Mouse (Mus musculus) midbrain, embryonic 13.5 days (tissue): ENCODE results near the gene Caps2. TPM values are rescaled to one million over a fixed set of nuclear protein-coding genes. Genes with fewer than 3 reads are reported as not detected.
"Not testable (repeated sequence)": the region's sequence is repeated elsewhere in the genome, so short reads cannot be mapped to it uniquely, and the experiment has no call there.

Source experiments
- ATAC-seq: fragments of 200-750 bp; cut with Nextera tagmentation; 2 replicates; pipeline ENCODE4 v1.8.0; 2017; ENCODE audit warnings: mild to moderate bottlenecking, moderate TSS enrichment, moderate library complexity
- H3K27ac ChIP-seq: fragments of 300-500 bp; sonication (generic); 2 replicates; pipeline ENCODE4 v1.5.1; 2015; ENCODE audit warnings: inconsistent platforms, mild to moderate bottlenecking, moderate library complexity
- H3K27me3 ChIP-seq: fragments of 300-500 bp; sonication (generic); 2 replicates; pipeline ENCODE4 v1.6.1; 2015; ENCODE audit warnings: mild to moderate bottlenecking, inconsistent platforms
- H3K36me3 ChIP-seq: fragments of 300-500 bp; sonication (generic); 2 replicates; pipeline ENCODE4 v1.6.1; 2015; ENCODE audit warnings: mild to moderate bottlenecking, inconsistent platforms
- H3K4me1 ChIP-seq: fragments of 300-500 bp; sonication (generic); replicated peaks from 2 replicates; pipeline ENCODE4 v1.6.1; 2015; ENCODE audit warnings: inconsistent platforms
- H3K4me2 ChIP-seq: fragments of 300-500 bp; sonication (generic); replicated peaks from 2 replicates; pipeline ENCODE4 v1.6.1; 2015; ENCODE audit warnings: moderate library complexity, mild to moderate bottlenecking, inconsistent platforms
- H3K4me3 ChIP-seq: fragments of 300-500 bp; sonication (generic); replicated peaks from 2 replicates; pipeline ENCODE4 v1.5.1; 2015; ENCODE audit warnings: mild to moderate bottlenecking, inconsistent platforms
- H3K9ac ChIP-seq: fragments of 300-500 bp; sonication (generic); replicated peaks from 2 replicates; pipeline ENCODE4 v1.6.1; 2015; ENCODE audit warnings: mild to moderate bottlenecking, inconsistent platforms
- H3K9me3 ChIP-seq: fragments of 300-500 bp; sonication (generic); 2 replicates; pipeline ENCODE4 v1.6.1; 2016; ENCODE audit warnings: mild to moderate bottlenecking, inconsistent platforms
- WGBS: fragments of 180-500 bp; shearing (Covaris S2); methylation state at CpG from one replicate; pipeline ENCODE4 v1.1.7; 2015; 5-methylcytosine and 5-hydroxymethylcytosine counted together
- polyA plus RNA-seq: library from polyadenylated mRNA; unstranded; fragments of >200 nt; fragmentation: Nextera tagmentation; extraction: Ambion mirVana; gene quantifications from 2 replicates; pipeline ENCODE4 v1.2.1, GENCODE M21; 2015

The Caps2 gene
- 0.30 and 0.41 TPM in 2 replicates for polyA plus RNA-seq

DNA sequence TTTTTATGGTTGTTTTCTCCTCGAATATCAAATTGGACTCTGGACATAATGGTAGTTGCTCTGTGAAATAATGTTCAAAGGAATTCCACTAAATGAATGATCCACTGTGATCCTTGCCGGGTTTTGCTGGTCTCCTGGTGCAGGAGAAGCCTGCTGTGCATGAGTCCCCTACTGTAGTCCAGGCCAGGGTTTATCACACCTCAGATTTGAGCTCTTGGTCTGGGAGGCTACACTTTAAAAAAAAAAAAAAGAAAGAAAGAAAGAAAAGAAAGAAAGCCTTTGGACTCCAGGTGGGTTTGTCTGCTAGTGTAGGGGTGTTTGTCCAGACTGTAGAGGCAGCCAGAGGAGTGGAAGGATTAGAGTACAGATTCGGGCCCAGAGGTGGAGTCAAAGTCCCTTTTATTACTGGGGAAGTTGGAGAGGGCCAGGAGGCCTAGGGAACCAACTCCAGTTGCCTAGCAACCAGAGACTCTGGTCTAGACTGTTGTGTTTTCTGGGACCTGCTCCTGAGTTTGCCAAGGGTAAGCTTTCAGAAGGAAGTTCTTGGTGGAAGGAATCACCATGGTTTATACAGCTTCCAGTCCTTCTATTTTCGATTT, at the start of gene Caps2:
Caps2 (plus strand) TSS at position 454 of the 599 bp plus-strand sequence.
- Histone ChIP-seq H3K27ac (no peak within 1 kb of the TSS), H3K4me3 (no peak within 1 kb of the TSS), H3K27me3 (no peaks in the 10 kb centered on the region), H3K9me3 (no peaks in the 10 kb centered on the region), H3K36me3 (no peaks in the 10 kb centered on the region), H3K9ac (no peak within 1 kb of the TSS), H3K4me2 (no peak within 1 kb of the TSS), H3K4me1 (peaks cover 8% of the 10 kb centered on the region)
- peak; percentile 47 for ATAC-seq
- WGBS = 32% methylated on average over 4 of the region's 4 CpGs

DNA sequence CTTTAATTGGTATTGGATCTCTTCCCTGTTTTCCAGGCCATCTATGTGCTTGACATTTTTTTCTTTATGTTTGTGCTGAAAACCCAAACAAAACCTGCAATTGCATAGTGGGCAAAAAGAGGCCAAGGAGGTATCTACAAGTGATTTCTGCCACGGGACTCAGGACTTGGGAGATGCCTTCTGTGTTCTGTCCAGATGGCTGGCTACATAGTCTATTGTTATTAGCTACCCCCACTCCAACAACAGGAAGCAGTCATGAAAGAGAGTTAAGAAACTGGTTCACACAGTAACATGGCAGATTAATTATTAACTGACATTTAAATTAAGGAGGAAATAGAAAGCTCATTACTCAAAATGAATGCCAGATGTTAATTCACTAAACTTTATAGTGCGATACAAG, 38.3 kb upstream of the Caps2 start:
- not testable (repeated sequence) for H3K4me3 ChIP-seq, H3K9me3 ChIP-seq, H3K27me3 ChIP-seq, H3K9ac ChIP-seq, H3K4me1 ChIP-seq, ATAC-seq, H3K36me3 ChIP-seq, H3K4me2 ChIP-seq, H3K27ac ChIP-seq
- WGBS = 64% methylated on average over 2 of the region's 2 CpGs

DNA sequence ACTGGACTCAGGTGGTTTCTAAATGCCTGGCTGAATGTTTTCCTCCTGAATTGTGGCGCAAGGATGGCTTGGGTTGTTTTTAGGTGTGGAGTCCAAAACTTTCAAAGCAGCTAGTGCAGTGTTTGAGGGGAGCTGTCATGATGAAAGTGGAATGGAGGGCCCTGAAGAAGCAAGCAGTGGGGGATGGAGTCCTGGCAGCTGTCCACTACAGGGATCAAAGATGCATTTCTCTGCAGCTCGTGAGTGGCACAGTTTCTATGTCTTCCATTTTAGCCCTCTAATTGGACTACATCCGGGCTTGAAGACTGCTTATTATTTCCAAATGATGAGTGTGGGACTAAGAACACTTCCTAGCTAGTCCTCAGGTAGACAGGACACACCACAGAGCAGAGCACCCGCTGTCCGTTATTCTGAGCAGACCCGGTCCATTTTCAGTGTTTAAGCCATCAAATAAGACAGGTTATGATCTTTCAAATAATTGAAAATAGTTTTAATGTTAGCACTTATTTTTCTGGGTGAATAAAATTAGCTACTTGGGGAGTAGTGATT, 35.7 kb upstream of the Caps2 start:
- not testable (repeated sequence) for H3K4me3 ChIP-seq

DNA sequence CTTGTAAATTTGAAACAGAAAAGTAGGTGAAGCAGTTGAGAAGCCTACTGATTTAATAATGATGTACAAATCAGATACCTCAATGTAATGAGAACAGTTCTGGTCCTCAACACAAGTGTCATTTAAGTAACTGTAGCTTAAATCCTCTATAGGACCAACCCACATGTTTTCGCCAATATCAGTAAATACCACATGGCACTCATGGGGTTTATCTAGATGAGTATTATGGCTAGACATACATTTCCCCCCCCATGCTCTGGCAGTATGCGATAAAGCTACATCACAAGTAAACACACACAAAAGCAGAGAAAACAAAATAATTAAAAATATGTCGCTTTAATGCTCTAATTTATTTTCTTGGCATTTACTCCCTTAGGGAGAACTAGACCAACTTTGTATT, 31.2 kb upstream of the Caps2 start:
- H3K27me3 ChIP-seq = no peaks in the 10 kb centered on the region
- no peak overlapping the region for H3K27ac ChIP-seq
- no peak for ATAC-seq
- H3K4me3 ChIP-seq = no peak overlapping the region
- H3K9ac ChIP-seq = no peak overlapping the region
- WGBS = 93% methylated on average over 3 of the region's 3 CpGs
- H3K9me3 ChIP-seq = no peaks in the 10 kb centered on the region
- no peak overlapping the region for H3K4me2 ChIP-seq
- H3K36me3 ChIP-seq = no peaks in the 10 kb centered on the region
- no peaks in the 10 kb centered on the region for H3K4me1 ChIP-seq

More for the DNA sequence above, 35.7 kb upstream of the Caps2 start:
- H3K4me2 ChIP-seq, H3K4me1 ChIP-seq, H3K27me3 ChIP-seq, H3K9ac ChIP-seq, H3K36me3 ChIP-seq, H3K27ac ChIP-seq, H3K9me3 ChIP-seq: not testable (repeated sequence)
- ATAC-seq = peak; percentile 68; the same call in 1 of the 2 replicates
- WGBS = 71% methylated on average over 6 of the region's 6 CpGs

DNA sequence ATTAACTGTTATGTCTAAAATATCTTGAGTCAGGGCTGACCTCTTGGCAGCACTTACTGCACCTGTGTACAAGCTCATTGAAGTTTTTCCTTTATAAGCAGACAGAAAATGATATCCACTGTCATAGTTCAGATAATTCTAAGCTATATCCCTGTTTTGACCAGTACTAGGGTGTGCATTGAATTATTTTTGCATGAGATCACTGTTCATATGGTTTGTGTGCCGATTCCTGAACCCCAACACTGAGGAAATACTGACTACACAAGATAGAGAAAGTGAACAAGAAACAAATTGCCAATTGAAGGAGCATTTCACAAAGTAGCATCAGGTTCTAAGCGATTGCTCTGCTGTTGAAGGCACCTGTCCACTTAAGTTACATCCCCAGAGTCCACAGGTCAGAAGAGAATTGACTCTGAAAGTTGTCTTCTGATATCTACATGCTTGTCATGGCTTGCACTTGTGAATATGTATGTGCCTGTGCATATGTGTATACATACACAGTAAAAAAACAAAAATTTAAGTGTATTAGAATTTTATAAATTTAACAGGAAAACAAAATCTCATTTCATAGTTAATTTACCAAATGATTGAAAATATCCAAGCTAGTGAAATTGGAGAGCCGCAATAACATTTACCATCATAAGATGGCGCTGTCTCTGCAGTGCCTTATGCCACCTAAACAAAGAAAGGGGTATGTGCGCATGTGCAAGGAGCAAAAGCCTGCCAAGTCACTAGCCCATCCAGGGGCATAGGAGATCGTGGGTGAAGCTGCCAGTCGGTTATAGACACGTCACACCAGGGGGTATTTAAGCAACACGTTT, 25.2 kb upstream of the Caps2 start:
- Histone ChIP-seq H3K4me3 (peak overlapping the region; percentile 29), H3K4me2 (peak overlapping the region; percentile 45), H3K4me1 (no peaks in the 10 kb centered on the region), H3K27me3 (no peaks in the 10 kb centered on the region), H3K9ac (0 out of 2 replicates have a peak overlapping the region, but pooled peaks have one; percentile 21), H3K27ac (no peak overlapping the region), H3K9me3 (no peaks in the 10 kb centered on the region), H3K36me3 (no peaks in the 10 kb centered on the region)
- ATAC-seq = peak; percentile 94
- 16% methylated on average over 9 of the region's 9 CpGs for WGBS

DNA sequence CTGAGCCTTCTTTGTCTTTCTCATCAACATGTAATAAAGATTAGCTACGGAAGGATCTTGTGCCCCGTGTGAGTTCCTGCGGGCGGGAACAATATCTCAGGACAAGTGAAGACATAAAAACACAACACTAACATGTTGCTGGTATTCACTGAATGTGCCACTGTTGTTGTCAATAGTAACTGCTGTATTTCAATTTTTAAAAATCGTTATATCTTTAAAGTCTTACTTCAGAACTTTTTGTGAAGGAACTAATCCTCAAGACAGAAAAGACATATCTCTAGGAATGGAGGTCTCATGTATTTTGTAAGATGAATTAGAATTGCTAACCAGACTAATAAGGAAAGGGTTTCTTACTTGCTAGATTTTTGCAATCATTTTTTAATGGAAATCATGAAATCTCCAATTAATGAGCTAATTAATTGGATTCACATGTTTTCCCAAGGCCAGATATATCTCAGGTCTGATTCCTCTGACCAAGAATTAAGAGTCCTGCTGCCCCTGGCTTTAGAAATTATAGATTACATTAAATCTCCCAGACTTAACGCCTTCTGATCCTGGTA, 24.5 kb upstream of the Caps2 start:
- Histone ChIP-seq H3K27ac (no peak overlapping the region), H3K4me1 (no peaks in the 10 kb centered on the region), H3K9me3 (no peaks in the 10 kb centered on the region), H3K4me2 (peak overlapping the region; percentile 45), H3K27me3 (no peaks in the 10 kb centered on the region), H3K9ac (0 out of 2 replicates have a peak overlapping the region, but pooled peaks have one; percentile 21), H3K36me3 (no peaks in the 10 kb centered on the region), H3K4me3 (peak overlapping the region; percentile 29)
- peak; percentile 60 for ATAC-seq
- 28% methylated on average over 6 of the region's 6 CpGs for WGBS

DNA sequence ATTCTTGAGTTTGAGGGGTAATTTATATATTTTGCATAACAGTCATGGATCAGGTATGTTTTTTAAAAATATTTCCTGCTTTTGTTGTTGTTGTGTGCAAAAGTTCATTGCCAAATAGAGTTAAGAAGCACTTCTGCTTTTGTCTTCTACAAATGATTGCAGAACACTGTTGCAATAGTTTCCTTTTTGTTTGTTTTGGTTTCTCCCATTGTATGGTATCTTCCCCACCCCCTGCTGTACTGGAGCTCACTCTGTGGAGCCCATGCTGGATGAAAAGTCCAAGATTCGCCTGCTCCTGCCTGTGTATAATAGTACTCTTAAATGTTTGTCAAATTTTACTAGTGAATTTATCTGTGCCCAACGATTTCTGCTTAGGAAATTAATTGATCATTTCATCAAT, 23.6 kb upstream of the Caps2 start:
- Histone ChIP-seq H3K27ac (no peak overlapping the region), H3K36me3 (no peaks in the 10 kb centered on the region), H3K4me3 (no peak overlapping the region), H3K9ac (no peak overlapping the region), H3K9me3 (no peaks in the 10 kb centered on the region), H3K27me3 (no peaks in the 10 kb centered on the region), H3K4me2 (no peak overlapping the region), H3K4me1 (no peaks in the 10 kb centered on the region)
- no peak for ATAC-seq
- 54% methylated on average over 2 of the region's 2 CpGs for WGBS

DNA sequence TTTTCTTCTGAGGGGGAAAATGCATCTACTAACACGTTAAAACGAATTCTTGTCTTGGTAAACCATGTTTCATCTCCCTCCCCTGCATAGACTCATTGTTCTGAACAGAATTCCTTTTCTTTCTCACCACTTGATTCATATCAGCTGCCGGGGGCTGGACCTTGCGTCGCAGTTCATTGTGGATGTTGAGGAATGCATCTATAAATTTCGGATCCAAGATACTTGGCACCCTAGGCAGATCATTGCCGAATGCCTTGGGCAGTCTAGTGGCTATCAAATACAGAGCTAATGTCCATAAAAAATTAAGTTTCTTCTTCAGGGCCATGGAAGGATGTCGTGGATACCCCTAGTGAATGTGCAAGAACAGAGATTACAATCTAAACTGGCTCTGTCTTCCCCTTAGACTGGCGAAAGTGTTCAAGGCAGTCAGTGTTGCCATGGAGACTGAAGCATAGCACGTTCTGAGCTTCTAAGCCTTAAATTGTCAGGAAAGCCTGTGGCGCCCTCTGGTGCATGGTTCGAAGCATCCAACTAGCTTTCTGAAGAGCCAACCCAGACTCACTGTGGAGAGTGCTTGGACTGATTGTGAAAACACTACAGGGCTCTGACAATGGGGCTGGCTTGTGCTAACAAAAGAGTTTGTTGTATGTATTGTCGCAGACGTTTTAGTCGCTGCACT, 3.4 kb upstream of the Caps2 start, which contains the start of gene Glipr1l3:
Glipr1l3 (minus strand) TSS at position 446 of the 679 bp plus-strand sequence.
- H3K9ac ChIP-seq = not testable (repeated sequence)
- 10% methylated on average over 15 of the region's 15 CpGs for WGBS
- H3K4me2 ChIP-seq = peak within 1 kb of the TSS; percentile 48

DNA sequence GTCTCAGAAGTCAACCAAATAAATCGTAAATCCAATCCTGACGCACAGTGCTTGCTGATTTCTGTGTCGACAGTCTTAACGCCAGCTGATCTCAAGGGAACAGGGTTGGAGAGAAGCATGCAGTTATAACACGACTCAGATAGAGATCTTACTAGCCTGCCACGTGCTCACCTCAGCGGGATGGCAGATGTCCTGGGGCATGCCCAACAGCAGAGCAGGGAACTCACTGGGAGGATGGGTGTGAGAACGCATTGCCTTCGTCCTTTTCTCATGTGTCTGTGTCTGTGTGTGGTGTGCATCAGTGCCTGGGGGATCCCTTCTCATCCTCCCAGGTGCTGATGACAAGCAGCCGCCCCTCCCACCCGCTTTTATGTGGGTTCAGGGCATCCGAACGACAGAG, 13.6 kb downstream of the Caps2 start:
- not testable (repeated sequence) for H3K4me3 ChIP-seq, H3K27ac ChIP-seq, H3K27me3 ChIP-seq, H3K36me3 ChIP-seq, H3K4me1 ChIP-seq, H3K9ac ChIP-seq, H3K9me3 ChIP-seq
- peak overlapping the region; percentile 37; the same call in 1 of the 2 replicates for H3K4me2 ChIP-seq
- WGBS = 29% methylated on average over 13 of the region's 13 CpGs
- ATAC-seq = peak; percentile 74

More for the DNA sequence above, 3.4 kb upstream of the Caps2 start, which contains the start of gene Glipr1l3:
- not testable (repeated sequence) for H3K9me3 ChIP-seq, H3K4me1 ChIP-seq, H3K27me3 ChIP-seq, H3K36me3 ChIP-seq
- Histone ChIP-seq H3K27ac (peak within 1 kb of the TSS; percentile 35; the same call in 1 of the 2 replicates), H3K4me3 (peak within 1 kb of the TSS; percentile 20)
- ATAC-seq = peak; percentile 96

DNA sequence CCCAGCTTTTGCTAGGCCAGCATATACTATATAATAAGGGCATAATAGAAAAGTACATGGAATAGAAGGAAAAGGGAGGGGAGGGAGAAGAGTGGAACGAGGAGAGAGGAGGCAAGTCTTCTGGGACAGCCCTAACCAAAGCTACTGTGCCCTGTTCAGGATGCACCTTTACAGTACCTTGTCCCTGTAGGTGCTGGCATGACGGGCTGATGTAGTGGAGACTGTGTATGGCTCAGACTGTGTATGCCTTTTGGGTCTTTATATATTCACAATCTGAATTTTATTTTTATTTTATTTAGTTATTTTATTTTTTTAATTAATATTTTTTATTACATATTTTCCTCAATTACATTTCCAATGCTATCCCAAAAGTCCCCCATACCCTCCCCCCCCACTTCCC, 30.5 kb downstream of the Caps2 start:
- H3K36me3 ChIP-seq, H3K4me2 ChIP-seq, H3K27ac ChIP-seq, ATAC-seq, H3K9ac ChIP-seq, H3K9me3 ChIP-seq, H3K27me3 ChIP-seq, H3K4me1 ChIP-seq, H3K4me3 ChIP-seq: not testable (repeated sequence)
- WGBS = 80% methylated on average over 2 of the region's 2 CpGs

DNA sequence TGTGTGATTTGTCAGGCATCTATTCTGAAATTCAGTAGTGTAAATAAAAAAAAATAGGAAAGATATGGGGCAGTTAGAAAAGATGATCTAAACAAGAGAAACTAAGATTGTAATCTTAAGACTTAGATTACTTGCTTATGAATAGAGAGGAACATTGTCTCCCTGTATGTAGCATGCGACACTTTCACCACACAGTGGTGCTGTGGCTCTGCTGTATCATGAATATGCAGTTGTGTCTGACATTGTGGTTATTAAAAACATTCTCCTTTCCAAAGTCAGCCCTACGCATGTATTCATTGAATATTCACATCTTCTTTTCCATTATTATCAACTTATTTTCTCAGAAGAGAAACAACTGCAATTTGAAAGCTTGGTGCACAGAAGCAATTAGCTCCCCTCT, 40.0 kb downstream of the Caps2 start:
- H3K27ac ChIP-seq = no peak overlapping the region
- ATAC-seq = peak; percentile 65; the same call in 1 of the 2 replicates
- no peaks in the 10 kb centered on the region for H3K4me1 ChIP-seq
- H3K9me3 ChIP-seq = no peaks in the 10 kb centered on the region
- H3K36me3 ChIP-seq = no peaks in the 10 kb centered on the region
- WGBS = 49% methylated on average over 2 of the region's 2 CpGs
- H3K4me3 ChIP-seq = no peak overlapping the region
- no peak overlapping the region for H3K4me2 ChIP-seq
- no peaks in the 10 kb centered on the region for H3K27me3 ChIP-seq
- H3K9ac ChIP-seq = no peak overlapping the region
